Mouse (Mus musculus): ENCODE data around the gene Senp3. TPM values are rescaled to one million over a fixed set of nuclear protein-coding genes. Genes with fewer than 3 reads are reported as not detected.
"Not testable (repeated sequence)": the region's sequence is repeated elsewhere in the genome, so short reads cannot be mapped to it uniquely, and the experiment has no call there.

Senp3 gene
- polyA plus RNA-seq, 1 experiment from 2014 or later: 102 TPM

- H3K36me3 ChIP-seq (ENCODE audit: control insufficient read depth, insufficient read depth, low read length): no peaks in the 10 kb centered on the region
- H3K4me1 ChIP-seq (ENCODE audit: control insufficient read depth, insufficient read depth, low read length): no peaks in the 10 kb centered on the region
- no peaks in the 10 kb centered on the region for H3K9me3 ChIP-seq (ENCODE audit: control insufficient read depth, low read length)
- H3K9ac ChIP-seq (ENCODE audit: low read depth, low read length): no peak overlapping the region
- ATAC-seq (ENCODE audit: low FRiP score, low TSS enrichment): no peak
- H3K4me2 ChIP-seq (replicated peaks; ENCODE audit: low read depth, low read length): no peak overlapping the region
- H3K4me3 ChIP-seq (ENCODE audit: low read length): no peak overlapping the region
- no peak overlapping the region for H3K27ac ChIP-seq (ENCODE audit: low read depth, low read length)
- 93% methylated on average over 4 of the region's 4 CpGs for WGBS
- H3K27me3 ChIP-seq (ENCODE audit: control insufficient read depth, insufficient read depth, low read length): no peaks in the 10 kb centered on the region
Measured at GRCm38 (mm10) chr11:69707873-69708381, 26.0 kb upstream of the Senp3 start.

GRCm38 (mm10) chr11:69707480-69707847 is 25.6 kb upstream of the Senp3 start:
- Histone ChIP-seq H3K4me2 (replicated peaks; ENCODE audit: low read depth, low read length) (no peak overlapping the region), H3K27ac (ENCODE audit: low read depth, low read length) (no peak overlapping the region), H3K9ac (ENCODE audit: low read depth, low read length) (no peak overlapping the region), H3K4me3 (ENCODE audit: low read length) (no peak overlapping the region), H3K4me1 (ENCODE audit: control insufficient read depth, insufficient read depth, low read length) (no peaks in the 10 kb centered on the region), H3K27me3 (ENCODE audit: control insufficient read depth, insufficient read depth, low read length) (no peaks in the 10 kb centered on the region), H3K36me3 (ENCODE audit: control insufficient read depth, insufficient read depth, low read length) (no peaks in the 10 kb centered on the region), H3K9me3 (ENCODE audit: control insufficient read depth, low read length) (no peaks in the 10 kb centered on the region)
- no peak for ATAC-seq (ENCODE audit: low FRiP score, low TSS enrichment)
- 92% methylated on average over 4 of the region's 4 CpGs for WGBS

GRCm38 (mm10) chr11:69706775-69707479 is 25.0 kb upstream of the Senp3 start:
- no peaks in the 10 kb centered on the region for H3K27me3 ChIP-seq (ENCODE audit: control insufficient read depth, insufficient read depth, low read length)
- 54% methylated on average over 6 of the region's 6 CpGs for WGBS
- no peaks in the 10 kb centered on the region for H3K36me3 ChIP-seq (ENCODE audit: control insufficient read depth, insufficient read depth, low read length)
- no peak for ATAC-seq (ENCODE audit: low FRiP score, low TSS enrichment)
- no peak overlapping the region for H3K4me2 ChIP-seq (replicated peaks; ENCODE audit: low read depth, low read length)
- no peak overlapping the region for H3K27ac ChIP-seq (ENCODE audit: low read depth, low read length)
- no peak overlapping the region for H3K9ac ChIP-seq (ENCODE audit: low read depth, low read length)
- H3K9me3 ChIP-seq (ENCODE audit: control insufficient read depth, low read length): no peaks in the 10 kb centered on the region
- H3K4me3 ChIP-seq (ENCODE audit: low read length): no peak overlapping the region
- no peaks in the 10 kb centered on the region for H3K4me1 ChIP-seq (ENCODE audit: control insufficient read depth, insufficient read depth, low read length)

GRCm38 (mm10) chr11:69704613-69705010 is 22.7 kb upstream of the Senp3 start:
- H3K27ac ChIP-seq (ENCODE audit: low read depth, low read length): no peak overlapping the region
- no peaks in the 10 kb centered on the region for H3K27me3 ChIP-seq (ENCODE audit: control insufficient read depth, insufficient read depth, low read length)
- WGBS: 27% methylated on average over 2 of the region's 2 CpGs
- no peak overlapping the region for H3K4me3 ChIP-seq (ENCODE audit: low read length)
- no peaks in the 10 kb centered on the region for H3K9me3 ChIP-seq (ENCODE audit: control insufficient read depth, low read length)
- no peak for ATAC-seq (ENCODE audit: low FRiP score, low TSS enrichment)
- no peaks in the 10 kb centered on the region for H3K4me1 ChIP-seq (ENCODE audit: control insufficient read depth, insufficient read depth, low read length)
- H3K36me3 ChIP-seq (ENCODE audit: control insufficient read depth, insufficient read depth, low read length): no peaks in the 10 kb centered on the region
- no peak overlapping the region for H3K9ac ChIP-seq (ENCODE audit: low read depth, low read length)
- H3K4me2 ChIP-seq (replicated peaks; ENCODE audit: low read depth, low read length): no peak overlapping the region

GRCm38 (mm10) chr11:69703814-69704612 is 22.1 kb upstream of the Senp3 start:
- H3K27ac ChIP-seq (ENCODE audit: low read depth, low read length): no peak overlapping the region
- H3K4me3 ChIP-seq (ENCODE audit: low read length): no peak overlapping the region
- 68% methylated on average over 8 of the region's 8 CpGs for WGBS
- H3K27me3 ChIP-seq (ENCODE audit: control insufficient read depth, insufficient read depth, low read length): no peaks in the 10 kb centered on the region
- no peak for ATAC-seq (ENCODE audit: low FRiP score, low TSS enrichment)
- H3K4me2 ChIP-seq (replicated peaks; ENCODE audit: low read depth, low read length): no peak overlapping the region
- no peaks in the 10 kb centered on the region for H3K9me3 ChIP-seq (ENCODE audit: control insufficient read depth, low read length)
- no peaks in the 10 kb centered on the region for H3K4me1 ChIP-seq (ENCODE audit: control insufficient read depth, insufficient read depth, low read length)
- no peak overlapping the region for H3K9ac ChIP-seq (ENCODE audit: low read depth, low read length)
- H3K36me3 ChIP-seq (ENCODE audit: control insufficient read depth, insufficient read depth, low read length): no peaks in the 10 kb centered on the region

GRCm38 (mm10) chr11:69703381-69703780 is 21.5 kb upstream of the Senp3 start:
- not testable (repeated sequence) for H3K9me3 ChIP-seq (ENCODE audit: control insufficient read depth, low read length); H3K9ac ChIP-seq (ENCODE audit: low read depth, low read length); H3K36me3 ChIP-seq (ENCODE audit: control insufficient read depth, insufficient read depth, low read length); H3K4me2 ChIP-seq (replicated peaks; ENCODE audit: low read depth, low read length); H3K27me3 ChIP-seq (ENCODE audit: control insufficient read depth, insufficient read depth, low read length); H3K4me1 ChIP-seq (ENCODE audit: control insufficient read depth, insufficient read depth, low read length); H3K4me3 ChIP-seq (ENCODE audit: low read length); H3K27ac ChIP-seq (ENCODE audit: low read depth, low read length); ATAC-seq (ENCODE audit: low FRiP score, low TSS enrichment)
- 76% methylated on average over 2 of the region's 3 CpGs for WGBS

- H3K4me1 ChIP-seq (ENCODE audit: control insufficient read depth, insufficient read depth, low read length); H3K36me3 ChIP-seq (ENCODE audit: control insufficient read depth, insufficient read depth, low read length); H3K27me3 ChIP-seq (ENCODE audit: control insufficient read depth, insufficient read depth, low read length); H3K4me2 ChIP-seq (replicated peaks; ENCODE audit: low read depth, low read length); H3K4me3 ChIP-seq (ENCODE audit: low read length); ATAC-seq (ENCODE audit: low FRiP score, low TSS enrichment); H3K9me3 ChIP-seq (ENCODE audit: control insufficient read depth, low read length); H3K9ac ChIP-seq (ENCODE audit: low read depth, low read length); H3K27ac ChIP-seq (ENCODE audit: low read depth, low read length): not testable (repeated sequence)
- WGBS: 93% methylated on average over 10 of the region's 10 CpGs
Measured at GRCm38 (mm10) chr11:69702886-69703285, 21.0 kb upstream of the Senp3 start.

GRCm38 (mm10) chr11:69699595-69699994 is 17.7 kb upstream of the Senp3 start:
- Histone ChIP-seq H3K27ac (ENCODE audit: low read depth, low read length) (no peak overlapping the region), H3K9me3 (ENCODE audit: control insufficient read depth, low read length) (0 out of 2 replicates have a peak, but pooled peaks cover 3% of the 10 kb centered on the region), H3K4me2 (replicated peaks; ENCODE audit: low read depth, low read length) (no peak overlapping the region), H3K9ac (ENCODE audit: low read depth, low read length) (no peak overlapping the region), H3K4me1 (ENCODE audit: control insufficient read depth, insufficient read depth, low read length) (peaks cover 10% of the 10 kb centered on the region; the same call in 1 of the 2 replicates), H3K36me3 (ENCODE audit: control insufficient read depth, insufficient read depth, low read length) (no peaks in the 10 kb centered on the region), H3K4me3 (ENCODE audit: low read length) (no peak overlapping the region), H3K27me3 (ENCODE audit: control insufficient read depth, insufficient read depth, low read length) (no peaks in the 10 kb centered on the region)
- no peak for ATAC-seq (ENCODE audit: low FRiP score, low TSS enrichment)
- 55% methylated on average over 1 of the region's 1 CpGs for WGBS

- Histone ChIP-seq H3K9me3 (ENCODE audit: control insufficient read depth, low read length) (0 out of 2 replicates have a peak, but pooled peaks cover 3% of the 10 kb centered on the region), H3K27me3 (ENCODE audit: control insufficient read depth, insufficient read depth, low read length) (no peaks in the 10 kb centered on the region), H3K9ac (ENCODE audit: low read depth, low read length) (no peak overlapping the region), H3K36me3 (ENCODE audit: control insufficient read depth, insufficient read depth, low read length) (no peaks in the 10 kb centered on the region), H3K4me3 (ENCODE audit: low read length) (no peak overlapping the region), H3K27ac (ENCODE audit: low read depth, low read length) (no peak overlapping the region), H3K4me1 (ENCODE audit: control insufficient read depth, insufficient read depth, low read length) (peaks cover 10% of the 10 kb centered on the region; the same call in 1 of the 2 replicates), H3K4me2 (replicated peaks; ENCODE audit: low read depth, low read length) (no peak overlapping the region)
- no peak for ATAC-seq (ENCODE audit: low FRiP score, low TSS enrichment)
- 66% methylated on average over 5 of the region's 5 CpGs for WGBS
Measured at GRCm38 (mm10) chr11:69698574-69698973, 16.7 kb upstream of the Senp3 start.

Measured in kidney, embryonic 14.5 days (tissue).